Mouse (Mus musculus): ENCODE data around the gene Ppp1r13b. TPM values are rescaled to one million over a fixed set of nuclear protein-coding genes. Genes with fewer than 3 reads are reported as not detected.
A peak's percentile ranks its signal among the peaks of the same experiment; 100 is the strongest.

Gene Ppp1r13b
- total and polyA plus RNA-seq, 2 experiments from 2014 or later, result 11.2 to 18.2 TPM

DNA sequence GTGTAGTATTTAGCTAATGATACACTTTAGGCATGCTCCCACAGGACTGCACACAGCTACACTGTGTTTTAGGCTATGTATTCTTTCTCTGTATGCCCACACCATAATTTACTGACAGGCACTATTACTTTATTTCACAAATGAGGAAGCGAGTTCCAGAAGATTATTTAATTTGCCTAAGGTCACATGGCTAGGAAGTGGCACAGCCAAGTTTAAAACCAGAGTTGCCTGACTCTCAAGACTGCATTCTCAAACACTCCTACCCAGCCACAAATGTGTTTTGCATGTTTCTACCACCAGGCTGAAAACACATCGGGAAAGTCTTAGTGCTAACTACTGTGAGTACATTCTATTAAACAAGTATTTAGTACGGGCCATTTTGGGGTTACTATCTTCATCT, 18.7 kb downstream of the Ppp1r13b start:
- whole genome bisulfite sequencing, result 87% methylated on average over 3 of the region's 3 CpGs
- Histone ChIP-seq H3K4me2 (ENCODE audit: low read depth, low read length) (no peak overlapping the region), H3K9ac (replicated peaks; ENCODE audit: low read depth, low read length) (no peak overlapping the region), H3K36me3 (replicated peaks; ENCODE audit: control insufficient read depth, insufficient read depth, low read length) (no peaks in the 10 kb centered on the region), H3K9me3 (replicated peaks; ENCODE audit: control insufficient read depth, low read length) (no peaks in the 10 kb centered on the region), H3K27ac (ENCODE audit: low read depth) (no peak overlapping the region), H3K4me3 (ENCODE audit: low read depth, low read length) (no peak overlapping the region), H3K27me3 (ENCODE audit: control insufficient read depth, insufficient read depth, low read length) (no peaks in the 10 kb centered on the region), H3K4me1 (ENCODE audit: control insufficient read depth, insufficient read depth) (peaks cover 18% of the 10 kb centered on the region)
- ATAC-seq (ENCODE audit: insufficient read depth, low read depth) (no peak), DNase-seq (ENCODE audit: low spot score) (no peak)
- TF ChIP-seq CTCF (IDR thresholded peaks at IDR 0.05; ENCODE audit: low read depth) (no peak), EP300 (IDR thresholded peaks at IDR 0.05; ENCODE audit: low read depth) (no peak)

- WGBS, result 54% methylated on average over 4 of the region's 4 CpGs
- H3K9ac ChIP-seq (replicated peaks; ENCODE audit: low read depth, low read length), result no peak overlapping the region
- no peak overlapping the region for H3K4me2 ChIP-seq (ENCODE audit: low read depth, low read length)
- H3K27me3 ChIP-seq (ENCODE audit: control insufficient read depth, insufficient read depth, low read length), result no peaks in the 10 kb centered on the region
- TF ChIP-seq EP300 (IDR thresholded peaks at IDR 0.05; ENCODE audit: low read depth), result no peak
- no peak for TF ChIP-seq CTCF (IDR thresholded peaks at IDR 0.05; ENCODE audit: low read depth)
- H3K9me3 ChIP-seq (replicated peaks; ENCODE audit: control insufficient read depth, low read length), result no peaks in the 10 kb centered on the region
- no peak overlapping the region for H3K4me3 ChIP-seq (ENCODE audit: low read depth, low read length)
- 0 out of 2 replicates have a peak, but pooled peaks have one; percentile 20 for ATAC-seq (ENCODE audit: insufficient read depth, low read depth)
- H3K4me1 ChIP-seq (ENCODE audit: control insufficient read depth, insufficient read depth), result peaks cover 12% of the 10 kb centered on the region
- H3K27ac ChIP-seq (ENCODE audit: low read depth), result peak overlapping the region; percentile 56
- DNase-seq (ENCODE audit: low spot score), result no peak
- no peaks in the 10 kb centered on the region for H3K36me3 ChIP-seq (replicated peaks; ENCODE audit: control insufficient read depth, insufficient read depth, low read length)
Observed at GRCm38 (mm10) chr12:111888303-111888864, 19.5 kb downstream of the Ppp1r13b start.

- Histone ChIP-seq H3K9ac (replicated peaks; ENCODE audit: low read depth, low read length) (no peak overlapping the region), H3K4me2 (ENCODE audit: low read depth, low read length) (no peak overlapping the region), H3K27me3 (ENCODE audit: control insufficient read depth, insufficient read depth, low read length) (no peaks in the 10 kb centered on the region), H3K4me1 (ENCODE audit: control insufficient read depth, insufficient read depth) (peaks cover 25% of the 10 kb centered on the region), H3K4me3 (ENCODE audit: low read depth, low read length) (no peak overlapping the region), H3K9me3 (replicated peaks; ENCODE audit: control insufficient read depth, low read length) (no peaks in the 10 kb centered on the region), H3K27ac (ENCODE audit: low read depth) (no peak overlapping the region), H3K36me3 (replicated peaks; ENCODE audit: control insufficient read depth, insufficient read depth, low read length) (no peaks in the 10 kb centered on the region)
- ATAC-seq (ENCODE audit: insufficient read depth, low read depth) (no peak), DNase-seq (ENCODE audit: low spot score) (no peak)
- 100% methylated on average over 1 of the region's 1 CpGs for WGBS
- no peak for TF ChIP-seq EP300 (IDR thresholded peaks at IDR 0.05; ENCODE audit: low read depth)
- no peak for TF ChIP-seq CTCF (IDR thresholded peaks at IDR 0.05; ENCODE audit: low read depth)
Observed at GRCm38 (mm10) chr12:111887005-111887404, 20.9 kb downstream of the Ppp1r13b start.

DNA sequence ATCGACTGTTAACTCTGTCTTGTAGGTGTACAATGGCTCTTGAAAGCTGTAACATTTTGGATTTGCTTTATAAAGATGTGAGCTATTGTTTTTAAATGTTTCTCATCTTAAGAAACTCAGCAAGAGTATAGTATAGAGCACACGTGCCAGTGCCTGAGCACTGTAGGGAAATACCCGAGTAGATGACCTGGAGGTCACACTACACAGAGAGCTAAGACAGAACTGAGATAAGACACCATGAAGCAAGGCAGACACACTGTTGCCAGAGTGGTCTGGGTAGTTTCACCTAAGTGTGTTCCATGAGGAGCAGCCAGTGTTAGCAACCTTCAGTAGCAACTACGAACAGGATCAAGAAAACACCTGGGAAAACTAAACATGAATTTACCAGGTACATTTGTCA, 25.1 kb downstream of the Ppp1r13b start:
- Histone ChIP-seq H3K27ac (ENCODE audit: low read depth) (peak overlapping the region; percentile 20; the same call in 1 of the 2 replicates), H3K4me2 (ENCODE audit: low read depth, low read length) (no peak overlapping the region), H3K9me3 (replicated peaks; ENCODE audit: control insufficient read depth, low read length) (no peaks in the 10 kb centered on the region), H3K9ac (replicated peaks; ENCODE audit: low read depth, low read length) (no peak overlapping the region), H3K27me3 (ENCODE audit: control insufficient read depth, insufficient read depth, low read length) (no peaks in the 10 kb centered on the region), H3K4me1 (ENCODE audit: control insufficient read depth, insufficient read depth) (peaks cover 17% of the 10 kb centered on the region), H3K4me3 (ENCODE audit: low read depth, low read length) (no peak overlapping the region), H3K36me3 (replicated peaks; ENCODE audit: control insufficient read depth, insufficient read depth, low read length) (no peaks in the 10 kb centered on the region)
- WGBS, result 9% methylated on average over 4 of the region's 4 CpGs
- peak; percentile 91 for ATAC-seq (ENCODE audit: insufficient read depth, low read depth)
- DNase-seq (ENCODE audit: low spot score), result peak; percentile 52
- TF ChIP-seq EP300 (IDR thresholded peaks at IDR 0.05; ENCODE audit: low read depth), result 0 out of 2 replicates have a peak, but pooled peaks have one; percentile 52
- TF ChIP-seq CTCF (IDR thresholded peaks at IDR 0.05; ENCODE audit: low read depth), result no peak

DNA sequence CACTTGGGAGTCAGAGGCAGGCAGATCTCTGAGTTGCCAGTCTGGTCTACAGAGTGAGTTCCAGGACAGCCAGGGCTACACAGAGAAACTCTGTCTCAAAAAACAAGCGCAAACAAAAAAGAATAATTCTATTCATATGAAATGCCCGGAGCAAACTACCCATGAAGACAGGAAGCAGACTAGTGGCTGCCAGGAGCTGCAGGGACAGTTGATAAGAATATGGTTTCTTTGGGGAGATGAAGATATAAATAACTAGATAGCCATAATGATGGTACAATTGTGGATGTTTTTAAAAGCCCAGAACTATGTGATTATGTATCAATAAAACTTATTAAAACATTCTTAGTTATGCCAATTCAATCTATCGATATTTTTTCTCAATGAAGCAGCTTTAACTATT, 25.9 kb downstream of the Ppp1r13b start:
- ATAC-seq (ENCODE audit: insufficient read depth, low read depth) (no peak), DNase-seq (ENCODE audit: low spot score) (no peak)
- Histone ChIP-seq H3K27ac (ENCODE audit: low read depth) (no peak overlapping the region), H3K36me3 (replicated peaks; ENCODE audit: control insufficient read depth, insufficient read depth, low read length) (no peaks in the 10 kb centered on the region), H3K4me3 (ENCODE audit: low read depth, low read length) (no peak overlapping the region), H3K4me2 (ENCODE audit: low read depth, low read length) (no peak overlapping the region), H3K27me3 (ENCODE audit: control insufficient read depth, insufficient read depth, low read length) (no peaks in the 10 kb centered on the region), H3K4me1 (ENCODE audit: control insufficient read depth, insufficient read depth) (peaks cover 16% of the 10 kb centered on the region), H3K9me3 (replicated peaks; ENCODE audit: control insufficient read depth, low read length) (no peaks in the 10 kb centered on the region), H3K9ac (replicated peaks; ENCODE audit: low read depth, low read length) (no peak overlapping the region)
- WGBS, result 45% methylated on average over 3 of the region's 3 CpGs
- no peak for TF ChIP-seq CTCF (IDR thresholded peaks at IDR 0.05; ENCODE audit: low read depth)
- TF ChIP-seq EP300 (IDR thresholded peaks at IDR 0.05; ENCODE audit: low read depth), result no peak

GRCm38 (mm10) chr12:111878213-111878612, 29.7 kb downstream of the Ppp1r13b start:
- TF ChIP-seq EP300 (IDR thresholded peaks at IDR 0.05; ENCODE audit: low read depth) (no peak), CTCF (IDR thresholded peaks at IDR 0.05; ENCODE audit: low read depth) (peak; percentile 97)
- WGBS, result 21% methylated on average over 3 of the region's 3 CpGs
- Histone ChIP-seq H3K4me3 (ENCODE audit: low read depth, low read length) (no peak overlapping the region), H3K27ac (ENCODE audit: low read depth) (no peak overlapping the region), H3K4me1 (ENCODE audit: control insufficient read depth, insufficient read depth) (peaks cover 14% of the 10 kb centered on the region), H3K4me2 (ENCODE audit: low read depth, low read length) (no peak overlapping the region), H3K9ac (replicated peaks; ENCODE audit: low read depth, low read length) (no peak overlapping the region), H3K27me3 (ENCODE audit: control insufficient read depth, insufficient read depth, low read length) (no peaks in the 10 kb centered on the region), H3K36me3 (replicated peaks; ENCODE audit: control insufficient read depth, insufficient read depth, low read length) (no peaks in the 10 kb centered on the region), H3K9me3 (replicated peaks; ENCODE audit: control insufficient read depth, low read length) (no peaks in the 10 kb centered on the region)
- DNase-seq (ENCODE audit: low spot score) (peak; percentile 77), ATAC-seq (ENCODE audit: insufficient read depth, low read depth) (peak; percentile 68)
